Mouse (Mus musculus): ENCODE measurements around the gene Rab20. TPM values are rescaled to one million over a fixed set of nuclear protein-coding genes. Genes with fewer than 3 reads are reported as not detected.

Rab20 gene
- 4.1 TPM for polyA plus RNA-seq (2014; fragmentation: Illumina TruSeq; extraction: RNeasy Lipid Tissue Mini Kit (QIAGEN cat#74804); ENCODE audit: low replicate concordance)

GRCm38 (mm10) chr8:11477811-11478761 is at the start of gene Rab20:
Gene Rab20, minus strand, starts transcription at chr8:11478710.

GRCm38 (mm10) chr8:11497017-11497990 is 18.8 kb upstream of the Rab20 start, which contains the start of gene Naxd:
Gene Naxd, plus strand, starts transcription at chr8:11497506.

Other genes with a start within 250 kb of the Rab20 start
- gene Col4a2, start 165.9 kb downstream of the Rab20 start, polyA plus RNA-seq (2014; fragmentation: Illumina TruSeq; extraction: RNeasy Lipid Tissue Mini Kit (QIAGEN cat#74804); ENCODE audit: low replicate concordance): 0.56 TPM
- gene Col4a1, start 165.9 kb downstream of the Rab20 start, polyA plus RNA-seq (2014; fragmentation: Illumina TruSeq; extraction: RNeasy Lipid Tissue Mini Kit (QIAGEN cat#74804); ENCODE audit: low replicate concordance): 17.6 TPM
- gene Naxd, start 18.8 kb upstream of the Rab20 start, polyA plus RNA-seq (2014; fragmentation: Illumina TruSeq; extraction: RNeasy Lipid Tissue Mini Kit (QIAGEN cat#74804); ENCODE audit: low replicate concordance): 9.9 TPM
- 8.5 TPM for gene Cars2, start 72.1 kb upstream of the Rab20 start, polyA plus RNA-seq (2014; fragmentation: Illumina TruSeq; extraction: RNeasy Lipid Tissue Mini Kit (QIAGEN cat#74804); ENCODE audit: low replicate concordance)
- gene Ing1, start 76.9 kb upstream of the Rab20 start, polyA plus RNA-seq (2014; fragmentation: Illumina TruSeq; extraction: RNeasy Lipid Tissue Mini Kit (QIAGEN cat#74804); ENCODE audit: low replicate concordance): 24.6 TPM
- gene Ankrd10, start 157.0 kb upstream of the Rab20 start, polyA plus RNA-seq (2014; fragmentation: Illumina TruSeq; extraction: RNeasy Lipid Tissue Mini Kit (QIAGEN cat#74804); ENCODE audit: low replicate concordance): 34.2 TPM
- not detected for gene 1700016D06Rik, start 222.4 kb upstream of the Rab20 start, polyA plus RNA-seq (2014; fragmentation: Illumina TruSeq; extraction: RNeasy Lipid Tissue Mini Kit (QIAGEN cat#74804); ENCODE audit: low replicate concordance)
- gene Arhgef7, start 249.0 kb upstream of the Rab20 start, polyA plus RNA-seq (2014; fragmentation: Illumina TruSeq; extraction: RNeasy Lipid Tissue Mini Kit (QIAGEN cat#74804); ENCODE audit: low replicate concordance): 9.8 TPM